Mouse (Mus musculus) urinary bladder, postnatal 4 days (tissue): ENCODE results near the gene Xylt1.

Source experiments
- DNase-seq, 2 experiments: peaks; one replicate each; pipeline ENCODE4 v3.0.0; 2021 to 2022; ENCODE audit warnings: low spot score in 2 of 2

Xylt1 gene

GRCm38 (mm10) chr7:117515794-117516193 is 135.0 kb downstream of the Xylt1 start:
- no peak for DNase-seq

GRCm38 (mm10) chr7:117516896-117517295 is 136.1 kb downstream of the Xylt1 start:
- no peak for DNase-seq

GRCm38 (mm10) chr7:117521369-117521768 is 140.6 kb downstream of the Xylt1 start:
- no peak for DNase-seq

- no peak for DNase-seq
Observed at GRCm38 (mm10) chr7:117522092-117522635, 141.4 kb downstream of the Xylt1 start.

- DNase-seq, result no peak
Observed at GRCm38 (mm10) chr7:117524430-117525214, 143.8 kb downstream of the Xylt1 start.

- DNase-seq, result no peak
Observed at GRCm38 (mm10) chr7:117525678-117526077, 144.9 kb downstream of the Xylt1 start.

GRCm38 (mm10) chr7:117526570-117526969 is 145.8 kb downstream of the Xylt1 start:
- no peak for DNase-seq

- DNase-seq, result no peak
Observed at GRCm38 (mm10) chr7:117529787-117530655, 149.2 kb downstream of the Xylt1 start.

GRCm38 (mm10) chr7:117532651-117533050 is 151.9 kb downstream of the Xylt1 start:
- no peak for DNase-seq

- no peak for DNase-seq
Observed at GRCm38 (mm10) chr7:117533164-117533563, 152.4 kb downstream of the Xylt1 start.

- DNase-seq, result no peak
Observed at GRCm38 (mm10) chr7:117539931-117540330, 159.2 kb downstream of the Xylt1 start.

GRCm38 (mm10) chr7:117540413-117540812 is 159.6 kb downstream of the Xylt1 start:
- DNase-seq, result no peak

GRCm38 (mm10) chr7:117541056-117541455 is 160.3 kb downstream of the Xylt1 start:
- DNase-seq, result no peak

- DNase-seq, result no peak
Observed at GRCm38 (mm10) chr7:117541681-117542080, 160.9 kb downstream of the Xylt1 start.

GRCm38 (mm10) chr7:117543041-117543440 is 162.3 kb downstream of the Xylt1 start:
- DNase-seq, result no peak

- no peak for DNase-seq
Observed at GRCm38 (mm10) chr7:117544126-117544525, 163.3 kb downstream of the Xylt1 start.

GRCm38 (mm10) chr7:117548301-117548700 is 167.5 kb downstream of the Xylt1 start:
- no peak for DNase-seq

- DNase-seq, result no peak
Observed at GRCm38 (mm10) chr7:117550916-117551549, 170.3 kb downstream of the Xylt1 start.

- no peak for DNase-seq
Observed at GRCm38 (mm10) chr7:117553228-117553627, 172.4 kb downstream of the Xylt1 start.

- no peak for DNase-seq
Observed at GRCm38 (mm10) chr7:117555735-117556134, 175.0 kb downstream of the Xylt1 start.

- DNase-seq, result no peak
Observed at GRCm38 (mm10) chr7:117558166-117558565, 177.4 kb downstream of the Xylt1 start.

- no peak for DNase-seq
Observed at GRCm38 (mm10) chr7:117559051-117559450, 178.3 kb downstream of the Xylt1 start.
